Mouse (Mus musculus) liver, embryonic 12.5 days (tissue): ENCODE measurements around the gene Rccd1. TPM values are rescaled to one million over a fixed set of nuclear protein-coding genes. Genes with fewer than 3 reads are reported as not detected.

Experiments used
- ATAC-seq: fragments of 200-750 bp; cut with Nextera tagmentation; 2 replicates; pipeline ENCODE4 v1.8.0; 2017; ENCODE audit warnings: moderate number of reproducible peaks, mild to moderate bottlenecking, moderate library complexity
- H3K27ac ChIP-seq: fragments of 300-500 bp; sonication (generic); 2 replicates; pipeline ENCODE4 v1.5.1; 2016; ENCODE audit warnings: mild to moderate bottlenecking
- H3K27me3 ChIP-seq: fragments of 300-500 bp; sonication (generic); replicated peaks from 2 replicates; pipeline ENCODE4 v1.6.1; 2016; ENCODE audit warnings: mild to moderate bottlenecking, moderate library complexity
- H3K36me3 ChIP-seq: fragments of 300-500 bp; sonication (generic); 2 replicates; pipeline ENCODE4 v1.6.1; 2016; ENCODE audit warnings: mild to moderate bottlenecking, moderate library complexity
- H3K4me1 ChIP-seq: fragments of 300-500 bp; sonication (generic); 2 replicates; pipeline ENCODE4 v1.6.1; 2016
- H3K4me2 ChIP-seq: fragments of 300-500 bp; sonication (generic); 2 replicates; pipeline ENCODE4 v1.6.1; 2016; ENCODE audit warnings: mild to moderate bottlenecking, moderate library complexity
- H3K4me3 ChIP-seq: fragments of 300-500 bp; sonication (generic); 2 replicates; pipeline ENCODE4 v1.5.1; 2016; ENCODE audit warnings: mild to moderate bottlenecking, moderate library complexity
- H3K9ac ChIP-seq: fragments of 300-500 bp; sonication (generic); 2 replicates; pipeline ENCODE4 v1.6.1; 2016; ENCODE audit warnings: mild to moderate bottlenecking, moderate library complexity
- H3K9me3 ChIP-seq: fragments of 300-500 bp; sonication (generic); replicated peaks from 2 replicates; pipeline ENCODE4 v1.6.1; 2016; ENCODE audit warnings: mild to moderate bottlenecking, moderate library complexity
- WGBS: fragments of 180-500 bp; shearing (Covaris S2); methylation state at CpG from one replicate; pipeline ENCODE4 v1.1.7; 2016; ENCODE audit not compliant: insufficient replicate concordance; 5-methylcytosine and 5-hydroxymethylcytosine counted together
- polyA plus RNA-seq: library from polyadenylated mRNA; unstranded; fragments of >200 nt; fragmentation: Nextera tagmentation; extraction: Ambion mirVana; gene quantifications from 2 replicates; pipeline ENCODE4 v1.2.1, GENCODE M21; 2016

The Rccd1 gene
- polyA plus RNA-seq, 1 experiment from 2014 or later = 5.6 TPM

- H3K27ac ChIP-seq = no peak overlapping the region
- no peaks in the 10 kb centered on the region for H3K9me3 ChIP-seq
- peaks cover 33% of the 10 kb centered on the region for H3K27me3 ChIP-seq
- no peak overlapping the region for H3K4me2 ChIP-seq
- H3K9ac ChIP-seq = no peak overlapping the region
- no peak overlapping the region for H3K4me3 ChIP-seq
- H3K4me1 ChIP-seq = peaks cover 27% of the 10 kb centered on the region
- peaks cover 56% of the 10 kb centered on the region for H3K36me3 ChIP-seq
- WGBS = 84% methylated on average over 7 of the region's 7 CpGs
- no peak for ATAC-seq
These were observed 43.0 kb upstream of the Rccd1 start for GRCm38 (mm10) chr7:80367232-80367631.

GRCm38 (mm10) chr7:80365759-80366158 is 41.5 kb upstream of the Rccd1 start:
- no peak overlapping the region for H3K9ac ChIP-seq
- peaks cover 67% of the 10 kb centered on the region for H3K36me3 ChIP-seq
- no peaks in the 10 kb centered on the region for H3K9me3 ChIP-seq
- H3K27me3 ChIP-seq = peaks cover 18% of the 10 kb centered on the region
- WGBS = 71% methylated on average over 2 of the region's 2 CpGs
- H3K27ac ChIP-seq = no peak overlapping the region
- peaks cover 19% of the 10 kb centered on the region for H3K4me1 ChIP-seq
- no peak for ATAC-seq
- no peak overlapping the region for H3K4me2 ChIP-seq
- no peak overlapping the region for H3K4me3 ChIP-seq

- ATAC-seq = no peak
- Histone ChIP-seq H3K9me3 (no peaks in the 10 kb centered on the region), H3K27ac (no peak overlapping the region), H3K4me3 (no peak overlapping the region), H3K27me3 (no peaks in the 10 kb centered on the region), H3K4me2 (no peak overlapping the region), H3K36me3 (peaks cover 90% of the 10 kb centered on the region), H3K4me1 (no peaks in the 10 kb centered on the region), H3K9ac (no peak overlapping the region)
- WGBS = 43% methylated on average over 3 of the region's 3 CpGs
These were observed 36.2 kb upstream of the Rccd1 start for GRCm38 (mm10) chr7:80360435-80360834.

GRCm38 (mm10) chr7:80358039-80358438 is 33.8 kb upstream of the Rccd1 start:
- no peak overlapping the region for H3K4me2 ChIP-seq
- no peak overlapping the region for H3K4me3 ChIP-seq
- H3K4me1 ChIP-seq = no peaks in the 10 kb centered on the region
- H3K36me3 ChIP-seq = peaks cover 88% of the 10 kb centered on the region
- H3K9ac ChIP-seq = no peak overlapping the region
- WGBS = 78% methylated on average over 4 of the region's 4 CpGs
- no peaks in the 10 kb centered on the region for H3K27me3 ChIP-seq
- no peak for ATAC-seq
- H3K9me3 ChIP-seq = no peaks in the 10 kb centered on the region
- H3K27ac ChIP-seq = no peak overlapping the region

GRCm38 (mm10) chr7:80357156-80357555 is 32.9 kb upstream of the Rccd1 start:
- Histone ChIP-seq H3K4me3 (no peak overlapping the region), H3K4me2 (no peak overlapping the region), H3K4me1 (no peaks in the 10 kb centered on the region), H3K9ac (no peak overlapping the region), H3K27ac (no peak overlapping the region), H3K27me3 (no peaks in the 10 kb centered on the region), H3K9me3 (no peaks in the 10 kb centered on the region), H3K36me3 (peaks cover 87% of the 10 kb centered on the region)
- ATAC-seq = no peak
- WGBS = 70% methylated on average over 8 of the region's 8 CpGs

GRCm38 (mm10) chr7:80356351-80356750 is 32.1 kb upstream of the Rccd1 start:
- peaks cover 86% of the 10 kb centered on the region for H3K36me3 ChIP-seq
- no peak overlapping the region for H3K4me2 ChIP-seq
- no peak for ATAC-seq
- no peaks in the 10 kb centered on the region for H3K9me3 ChIP-seq
- H3K9ac ChIP-seq = no peak overlapping the region
- H3K4me1 ChIP-seq = peaks cover 3% of the 10 kb centered on the region
- H3K27ac ChIP-seq = no peak overlapping the region
- H3K27me3 ChIP-seq = no peaks in the 10 kb centered on the region
- no peak overlapping the region for H3K4me3 ChIP-seq
- 85% methylated on average over 13 of the region's 13 CpGs for WGBS

GRCm38 (mm10) chr7:80352920-80353319 is 28.7 kb upstream of the Rccd1 start:
- Histone ChIP-seq H3K27me3 (no peaks in the 10 kb centered on the region), H3K9ac (no peak overlapping the region), H3K4me3 (no peak overlapping the region), H3K27ac (no peak overlapping the region), H3K36me3 (peaks cover 65% of the 10 kb centered on the region), H3K4me1 (peaks cover 18% of the 10 kb centered on the region), H3K9me3 (no peaks in the 10 kb centered on the region), H3K4me2 (no peak overlapping the region)
- no peak for ATAC-seq
- 85% methylated on average over 8 of the region's 8 CpGs for WGBS

GRCm38 (mm10) chr7:80350808-80351207 is 26.6 kb upstream of the Rccd1 start:
- Histone ChIP-seq H3K27me3 (no peaks in the 10 kb centered on the region), H3K9ac (no peak overlapping the region), H3K4me2 (no peak overlapping the region), H3K4me3 (no peak overlapping the region), H3K27ac (no peak overlapping the region), H3K4me1 (peaks cover 31% of the 10 kb centered on the region), H3K9me3 (no peaks in the 10 kb centered on the region), H3K36me3 (peaks cover 44% of the 10 kb centered on the region)
- peak; percentile 53 for ATAC-seq
- WGBS = 16% methylated on average over 2 of the region's 2 CpGs

- Histone ChIP-seq H3K36me3 (peaks cover 27% of the 10 kb centered on the region), H3K27me3 (no peaks in the 10 kb centered on the region), H3K4me3 (no peak overlapping the region), H3K4me1 (peaks cover 39% of the 10 kb centered on the region), H3K9ac (0 out of 2 replicates have a peak overlapping the region, but pooled peaks have one; percentile 9), H3K4me2 (no peak overlapping the region), H3K9me3 (no peaks in the 10 kb centered on the region), H3K27ac (no peak overlapping the region; the same call in 1 of the 2 replicates)
- WGBS = 70% methylated on average over 13 of the region's 13 CpGs
- ATAC-seq = no peak
These were observed 23.7 kb upstream of the Rccd1 start for GRCm38 (mm10) chr7:80347670-80348586.

GRCm38 (mm10) chr7:80346830-80347229 is 22.6 kb upstream of the Rccd1 start:
- H3K4me2 ChIP-seq = no peak overlapping the region
- H3K9ac ChIP-seq = no peak overlapping the region
- peaks cover 49% of the 10 kb centered on the region for H3K4me1 ChIP-seq
- no peaks in the 10 kb centered on the region for H3K9me3 ChIP-seq
- H3K36me3 ChIP-seq = peaks cover 20% of the 10 kb centered on the region
- no peak overlapping the region for H3K4me3 ChIP-seq
- no peaks in the 10 kb centered on the region for H3K27me3 ChIP-seq
- no peak for ATAC-seq
- no peak overlapping the region for H3K27ac ChIP-seq
- 49% methylated on average over 5 of the region's 5 CpGs for WGBS

GRCm38 (mm10) chr7:80346173-80346572 is 21.9 kb upstream of the Rccd1 start:
- peaks cover 49% of the 10 kb centered on the region for H3K4me1 ChIP-seq
- no peaks in the 10 kb centered on the region for H3K27me3 ChIP-seq
- 81% methylated on average over 9 of the region's 9 CpGs for WGBS
- no peaks in the 10 kb centered on the region for H3K9me3 ChIP-seq
- no peak for ATAC-seq
- H3K9ac ChIP-seq = no peak overlapping the region
- no peak overlapping the region for H3K4me3 ChIP-seq
- no peak overlapping the region for H3K4me2 ChIP-seq
- no peak overlapping the region for H3K27ac ChIP-seq
- H3K36me3 ChIP-seq = peaks cover 15% of the 10 kb centered on the region

- Histone ChIP-seq H3K4me3 (peak overlapping the region; percentile 66), H3K9me3 (no peaks in the 10 kb centered on the region), H3K4me1 (peaks cover 59% of the 10 kb centered on the region), H3K36me3 (peaks cover 4% of the 10 kb centered on the region; the same call in 1 of the 2 replicates), H3K9ac (peak overlapping the region; percentile 76), H3K4me2 (peak overlapping the region; percentile 73), H3K27me3 (no peaks in the 10 kb centered on the region), H3K27ac (peak overlapping the region; percentile 70)
- ATAC-seq = no peak
- 23% methylated on average over 19 of the region's 19 CpGs for WGBS
These were observed 19.2 kb upstream of the Rccd1 start for GRCm38 (mm10) chr7:80343270-80344018.
